Mouse (Mus musculus) hindlimb bud, embryonic 11.5 days (tissue): Measurements from ENCODE around the gene Bdkrb2.

ENCODE experiments used
- DNase-seq: peaks from one replicate; pipeline ENCODE4 v3.0.0-alpha.2; 2012; ENCODE audit warnings: low read depth, low spot score; ENCODE audit errors: extremely low spot score

Gene Bdkrb2

GRCm38 (mm10) chr12:105562936-105563680, at the start of gene Bdkrb2:
Gene Bdkrb2, plus strand, starts transcription at chr12:105563226.
- no peak for DNase-seq

- DNase-seq: no peak
Observed at GRCm38 (mm10) chr12:105514111-105514510, 48.9 kb upstream of the Bdkrb2 start.

GRCm38 (mm10) chr12:105517026-105517675, 45.9 kb upstream of the Bdkrb2 start:
- no peak for DNase-seq

DNA sequence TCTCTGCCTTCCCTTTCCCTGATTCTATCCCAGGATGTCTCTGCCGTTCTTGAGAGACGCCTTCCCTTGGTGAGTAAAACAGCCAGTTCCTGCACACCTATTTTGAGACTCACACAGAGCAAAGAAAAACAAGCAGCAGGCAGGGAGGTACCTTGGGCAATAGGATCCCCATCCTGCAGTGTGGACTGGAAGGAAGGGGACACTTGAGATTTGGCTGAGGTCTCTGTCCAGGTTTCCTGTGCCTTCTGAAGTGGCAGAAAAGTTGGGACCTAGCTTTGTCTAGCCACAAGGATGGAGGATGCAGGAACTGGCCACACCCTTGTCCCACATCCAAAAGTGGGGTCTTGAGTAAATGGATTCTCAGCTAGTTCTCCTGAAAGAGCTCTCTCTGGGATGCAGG, 43.2 kb upstream of the Bdkrb2 start:
- no peak for DNase-seq

- DNase-seq: no peak
Observed at GRCm38 (mm10) chr12:105521170-105521762, 41.8 kb upstream of the Bdkrb2 start.

- DNase-seq: no peak
Observed at GRCm38 (mm10) chr12:105523737-105524136, 39.3 kb upstream of the Bdkrb2 start.

- DNase-seq: no peak
Observed at GRCm38 (mm10) chr12:105526186-105526585, 36.8 kb upstream of the Bdkrb2 start.

GRCm38 (mm10) chr12:105526829-105527228, 36.2 kb upstream of the Bdkrb2 start:
- DNase-seq: no peak

- DNase-seq: no peak
Observed at GRCm38 (mm10) chr12:105529545-105529944, 33.5 kb upstream of the Bdkrb2 start.

- no peak for DNase-seq
Observed at GRCm38 (mm10) chr12:105531724-105532371, 31.2 kb upstream of the Bdkrb2 start.

- DNase-seq: no peak
Observed at GRCm38 (mm10) chr12:105534842-105535241, 28.2 kb upstream of the Bdkrb2 start.

GRCm38 (mm10) chr12:105535968-105536760, 26.9 kb upstream of the Bdkrb2 start:
- no peak for DNase-seq

- no peak for DNase-seq
Observed at GRCm38 (mm10) chr12:105537162-105537561, 25.9 kb upstream of the Bdkrb2 start.

DNA sequence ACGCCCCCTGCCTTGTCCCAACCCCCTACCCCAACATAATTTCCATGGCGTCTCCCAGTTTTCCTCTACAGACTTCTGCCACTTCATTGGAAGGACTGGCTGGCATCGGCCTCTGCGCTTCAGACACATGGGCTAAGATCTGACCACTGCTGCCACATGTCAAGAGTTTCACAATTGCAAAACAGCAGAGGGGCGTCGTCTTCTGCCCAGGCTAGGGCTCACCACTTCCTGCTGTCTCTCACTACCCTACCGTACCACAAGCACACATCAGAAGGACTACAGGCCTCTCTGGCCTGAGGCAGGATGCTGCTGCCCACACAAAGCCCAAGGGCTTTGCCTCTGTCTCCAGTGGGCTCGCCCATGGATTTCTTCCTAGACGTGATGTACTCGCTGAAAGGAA, 23.4 kb upstream of the Bdkrb2 start:
- no peak for DNase-seq

- DNase-seq: no peak
Observed at GRCm38 (mm10) chr12:105541590-105542402, 21.2 kb upstream of the Bdkrb2 start.

GRCm38 (mm10) chr12:105542513-105542912, 20.5 kb upstream of the Bdkrb2 start:
- no peak for DNase-seq

DNA sequence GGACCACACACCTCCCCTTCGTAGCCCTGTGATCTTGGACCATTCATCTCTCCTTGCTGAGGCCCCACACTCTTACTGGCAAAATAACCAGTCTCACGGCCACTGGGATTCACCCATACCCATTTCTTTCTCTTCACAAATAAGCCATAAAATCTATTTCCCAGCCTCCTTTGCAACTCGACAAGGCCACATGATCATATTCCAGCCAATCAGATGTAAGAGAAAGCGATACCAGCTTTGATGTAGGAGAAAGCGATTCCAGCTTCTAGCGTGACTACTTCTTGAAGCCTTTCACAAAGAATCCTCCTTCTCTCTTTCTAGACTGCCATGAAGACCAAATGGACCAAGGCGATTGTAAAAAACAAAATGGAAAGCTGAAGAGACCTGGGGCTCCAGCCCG, 19.9 kb upstream of the Bdkrb2 start:
- DNase-seq: no peak

DNA sequence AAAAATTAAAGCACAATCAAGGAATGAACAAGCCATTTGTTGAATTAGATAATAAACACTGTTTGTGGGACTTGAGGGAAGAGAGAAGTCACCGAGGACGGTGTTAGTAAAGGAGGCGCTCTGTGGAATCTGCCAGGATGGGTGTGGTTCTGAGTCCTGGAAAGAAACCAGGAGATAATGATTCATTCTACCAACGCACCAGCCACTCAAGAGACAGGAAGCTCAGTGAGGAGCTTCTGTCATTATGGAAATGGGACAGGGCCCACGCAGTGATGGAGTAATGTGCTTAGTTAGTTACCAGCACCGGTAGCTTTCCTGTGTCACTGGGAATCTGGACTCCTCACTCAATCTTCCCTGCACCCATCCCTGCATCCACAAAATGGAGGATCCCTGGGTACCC, 19.3 kb upstream of the Bdkrb2 start:
- DNase-seq: no peak

DNA sequence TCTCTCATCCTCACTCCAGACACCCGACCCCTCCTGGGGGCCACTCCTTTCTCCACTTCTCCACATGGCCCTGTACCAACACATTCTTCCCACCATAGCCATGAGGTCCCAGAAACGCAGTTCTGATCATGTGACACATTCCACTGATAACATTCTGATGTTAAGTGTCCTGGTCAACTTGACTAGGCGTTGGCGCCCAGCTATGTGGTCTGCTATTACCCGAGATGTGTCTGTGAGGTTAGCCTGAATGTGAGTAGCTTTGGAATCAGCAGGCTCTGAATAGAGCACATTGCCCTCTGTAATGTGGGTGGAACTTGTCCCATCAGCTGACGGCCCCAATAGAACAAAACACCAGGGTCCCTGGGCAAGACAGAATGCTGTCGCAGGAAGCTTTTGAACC, 18.2 kb upstream of the Bdkrb2 start:
- DNase-seq: no peak
